Mouse (Mus musculus) C2C12 (cell line): Measurements from ENCODE around the gene Gif. TPM values are rescaled to one million over a fixed set of nuclear protein-coding genes. Genes with fewer than 3 reads are reported as not detected.

Source experiments
- H3K27me3 ChIP-seq: one replicate; pipeline ENCODE4 v1.6.1; 2011; ENCODE audit not compliant: control insufficient read depth, insufficient read depth, insufficient read length
- H3K36me3 ChIP-seq: one replicate; pipeline ENCODE4 v1.6.1; 2011; ENCODE audit not compliant: control insufficient read depth, insufficient read depth
- H3K4me3 ChIP-seq: one replicate; pipeline ENCODE4 v1.5.1; 2011; ENCODE audit warnings: mild to moderate bottlenecking, control low read depth; ENCODE audit not compliant: poor library complexity, insufficient read depth, severe bottlenecking
- H3K79me2 ChIP-seq: one replicate; pipeline ENCODE4 v1.6.1; 2011; ENCODE audit not compliant: control insufficient read depth, insufficient read depth
- H3K79me3 ChIP-seq: one replicate; pipeline ENCODE4 v1.6.1; 2011; ENCODE audit warnings: low read depth, control low read depth
- H3ac ChIP-seq: one replicate; pipeline ENCODE3; 2011; ENCODE audit warnings: low read depth; ENCODE audit not compliant: control insufficient read depth, insufficient read length
- CEBPB ChIP-seq: IDR thresholded peaks from one replicate; pipeline ENCODE4 v1.6.1; 2011; ENCODE audit warnings: low read depth, mild to moderate bottlenecking, control low read depth, moderate library complexity
- CTCF ChIP-seq: IDR thresholded peaks from one replicate; pipeline ENCODE4 v1.5.1; 2011; ENCODE audit not compliant: control insufficient read depth, insufficient read depth, insufficient read length
- FOSL1 ChIP-seq: IDR thresholded peaks from one replicate; pipeline ENCODE4 v1.8.0; 2011; ENCODE audit warnings: mild to moderate bottlenecking, low read length; ENCODE audit not compliant: poor library complexity, insufficient read depth, severe bottlenecking
- MAX ChIP-seq: IDR thresholded peaks from one replicate; pipeline ENCODE4 v1.6.1; 2011; ENCODE audit warnings: mild to moderate bottlenecking, control low read depth
- MYOD1 ChIP-seq: IDR thresholded peaks from one replicate; pipeline ENCODE4 v1.6.1; 2011; ENCODE audit warnings: low read depth; ENCODE audit not compliant: control insufficient read depth, insufficient read length
- MYOG ChIP-seq: IDR thresholded peaks from one replicate; pipeline ENCODE4 v1.6.1; 2011; ENCODE audit not compliant: control insufficient read depth, insufficient read length; ENCODE audit errors: extremely low read depth
- USF1 ChIP-seq: IDR thresholded peaks from one replicate; pipeline ENCODE4 v1.6.1; 2011; ENCODE audit warnings: low read depth, mild to moderate bottlenecking, control low read depth, moderate library complexity
- polyA plus RNA-seq: library from polyadenylated mRNA; unstranded; fragments of >200 nt; fragmentation: generic; extraction: Trizol; gene quantifications from one replicate; pipeline ENCODE4 v1.2.1, GENCODE M21; 2012; ENCODE audit warnings: missing spikeins

Gif gene
- polyA plus RNA-seq, 1 experiment: not detected

GRCm38 (mm10) chr19:11807251-11807650 lies 59.9 kb downstream of the Gif start:
- H3K4me3 ChIP-seq: no peak overlapping the region
- no peak overlapping the region for H3ac ChIP-seq
- no peaks in the 10 kb centered on the region for H3K27me3 ChIP-seq
- H3K79me3 ChIP-seq: no peaks in the 10 kb centered on the region
- H3K36me3 ChIP-seq: no peaks in the 10 kb centered on the region
- no peaks in the 10 kb centered on the region for H3K79me2 ChIP-seq
- no peak for TF ChIP-seq USF1
- no peak for TF ChIP-seq CEBPB
- no peak for TF ChIP-seq MAX
- no peak for TF ChIP-seq CTCF
- no peak for TF ChIP-seq MYOD1
- no peak for TF ChIP-seq MYOG
- TF ChIP-seq FOSL1: no peak

DNA sequence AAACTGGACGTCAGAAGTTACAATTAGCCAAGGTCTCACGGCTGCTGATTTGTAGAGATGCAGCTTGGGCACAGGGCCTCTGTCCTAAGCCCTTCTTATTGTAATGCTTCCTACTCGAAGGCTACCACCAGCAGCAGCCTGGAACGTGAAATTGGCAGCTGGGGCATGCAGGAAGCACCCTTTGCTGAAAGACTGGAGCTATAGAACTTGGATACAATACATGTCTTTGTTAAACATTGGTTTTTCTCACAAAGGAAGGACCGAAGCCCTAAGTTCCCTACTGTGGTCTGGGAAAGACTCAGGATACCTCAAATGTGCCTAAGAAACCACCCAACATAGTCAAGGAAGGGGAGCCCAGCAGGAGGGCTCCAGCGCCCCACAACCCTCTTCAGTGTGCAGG lies 60.5 kb downstream of the Gif start:
- Histone ChIP-seq H3K27me3 (no peaks in the 10 kb centered on the region), H3K36me3 (no peaks in the 10 kb centered on the region), H3K79me2 (no peaks in the 10 kb centered on the region), H3ac (no peak overlapping the region), H3K79me3 (no peaks in the 10 kb centered on the region), H3K4me3 (no peak overlapping the region)
- TF ChIP-seq CEBPB: no peak
- TF ChIP-seq MAX: no peak
- TF ChIP-seq MYOG: no peak
- TF ChIP-seq FOSL1: no peak
- no peak for TF ChIP-seq USF1
- TF ChIP-seq MYOD1: no peak

DNA sequence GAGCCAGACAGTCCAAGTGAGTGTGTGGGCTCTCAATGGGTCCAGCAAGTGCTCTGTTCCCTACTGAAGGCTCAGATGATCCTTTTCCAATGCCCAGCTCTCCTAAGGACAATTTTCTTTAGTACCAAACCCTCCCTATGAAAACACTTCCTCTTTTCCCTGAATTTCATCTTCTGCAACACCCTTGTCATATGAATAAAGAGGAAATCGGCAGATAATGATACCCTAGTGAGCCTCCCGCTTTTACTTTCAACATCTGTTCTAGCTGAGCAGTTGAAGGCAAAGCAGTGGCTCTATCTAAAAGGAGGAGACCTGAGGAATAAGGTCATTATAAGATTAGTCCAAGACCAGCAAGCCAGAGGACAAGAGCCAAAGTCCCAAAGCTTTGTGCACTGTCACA lies 61.1 kb downstream of the Gif start:
- Histone ChIP-seq H3K4me3 (no peak overlapping the region), H3K27me3 (no peaks in the 10 kb centered on the region), H3K79me2 (no peaks in the 10 kb centered on the region), H3K36me3 (no peaks in the 10 kb centered on the region), H3ac (no peak overlapping the region), H3K79me3 (no peaks in the 10 kb centered on the region)
- TF ChIP-seq CTCF (no peak), MYOD1 (no peak), MYOG (no peak), MAX (no peak), FOSL1 (no peak), CEBPB (no peak)

DNA sequence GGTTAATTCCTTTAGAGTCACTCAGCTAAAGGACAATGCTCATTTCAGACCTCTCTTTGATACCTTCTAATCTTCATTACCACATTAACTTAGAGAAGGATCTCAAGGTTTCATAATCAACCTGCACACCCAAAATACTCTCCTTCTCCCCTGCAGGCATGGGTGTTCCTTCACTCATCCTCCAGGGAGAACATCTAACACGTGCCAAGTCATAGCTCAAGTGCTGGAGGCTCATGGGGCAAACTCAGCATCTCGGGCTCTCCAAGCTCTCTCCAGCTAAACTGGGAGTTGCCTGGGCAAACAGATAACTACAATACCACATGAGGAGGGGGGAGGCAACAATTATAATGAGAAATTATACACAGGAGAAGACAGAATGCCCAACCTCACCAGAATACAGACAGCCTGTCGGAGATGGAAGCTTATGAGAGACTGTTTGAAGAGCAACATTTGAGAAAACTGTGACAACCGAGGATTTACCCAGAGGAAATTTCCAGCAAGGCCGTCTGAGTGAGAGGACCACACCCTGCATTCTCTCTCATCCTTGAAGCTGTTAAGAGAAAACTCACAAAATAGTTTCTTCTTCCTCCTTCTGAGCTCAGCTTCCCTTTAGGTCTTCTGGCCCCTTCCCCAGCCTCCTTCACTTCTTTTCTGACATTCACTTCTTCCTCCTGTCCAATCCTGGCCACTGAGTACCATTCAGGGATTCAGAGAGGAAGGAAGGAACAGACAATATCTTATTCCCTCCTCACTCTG lies 62.8 kb downstream of the Gif start:
- TF ChIP-seq FOSL1 (no peak), CEBPB (no peak), CTCF (no peak), USF1 (no peak)
- H3K79me3 ChIP-seq: no peaks in the 10 kb centered on the region

GRCm38 (mm10) chr19:11810856-11811255 lies 63.5 kb downstream of the Gif start:
- H3K79me2 ChIP-seq: no peaks in the 10 kb centered on the region
- TF ChIP-seq MAX (no peak), USF1 (no peak), CTCF (no peak), MYOG (no peak), MYOD1 (no peak), CEBPB (no peak), FOSL1 (no peak)
- H3K79me3 ChIP-seq: no peaks in the 10 kb centered on the region

More for the DNA sequence above, 62.8 kb downstream of the Gif start:
- Histone ChIP-seq H3K27me3 (no peaks in the 10 kb centered on the region), H3K4me3 (no peak overlapping the region), H3K36me3 (no peaks in the 10 kb centered on the region), H3ac (no peak overlapping the region), H3K79me2 (no peaks in the 10 kb centered on the region)

DNA sequence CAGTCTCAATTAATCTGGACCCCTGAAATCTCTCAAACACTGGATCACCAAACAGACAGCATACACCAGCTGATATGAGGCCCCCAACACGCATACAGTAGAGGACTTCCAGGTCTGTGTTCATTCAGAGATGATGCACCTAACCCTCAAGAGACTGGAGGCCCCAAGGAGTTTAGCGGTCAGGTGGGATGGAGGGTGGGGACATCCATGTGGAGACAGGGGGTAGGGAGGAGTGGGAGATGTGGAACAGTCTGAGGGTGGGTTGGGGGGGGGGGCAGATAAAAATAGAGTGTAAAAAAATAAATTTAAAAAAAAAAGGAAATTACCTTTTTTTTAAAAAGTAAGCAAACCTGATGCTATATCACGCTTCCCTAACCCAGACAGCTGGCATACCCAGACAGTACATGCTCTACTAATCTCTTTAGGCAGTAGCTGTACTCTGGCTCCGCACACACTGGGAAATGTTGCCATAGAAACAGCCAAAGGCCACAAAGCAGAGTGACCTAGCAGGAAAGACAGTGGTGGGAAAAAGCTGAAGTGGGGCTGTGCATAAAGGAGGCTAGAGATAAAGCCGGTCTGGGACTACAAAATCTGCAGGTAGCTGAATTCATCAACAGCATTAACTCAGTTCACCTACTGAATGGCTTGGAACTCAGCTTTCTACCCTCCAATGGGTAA lies 64.5 kb downstream of the Gif start:
- Histone ChIP-seq H3K4me3 (no peak overlapping the region), H3K36me3 (no peaks in the 10 kb centered on the region), H3K79me2 (no peaks in the 10 kb centered on the region), H3K79me3 (no peaks in the 10 kb centered on the region), H3K27me3 (no peaks in the 10 kb centered on the region), H3ac (no peak overlapping the region)
- TF ChIP-seq CTCF: no peak
- no peak for TF ChIP-seq MAX
- TF ChIP-seq MYOG: no peak
- TF ChIP-seq FOSL1: no peak
- TF ChIP-seq CEBPB: no peak
- TF ChIP-seq USF1: no peak
- no peak for TF ChIP-seq MYOD1

More at GRCm38 (mm10) chr19:11810856-11811255, 63.5 kb downstream of the Gif start:
- Histone ChIP-seq H3ac (no peak overlapping the region), H3K4me3 (no peak overlapping the region), H3K27me3 (no peaks in the 10 kb centered on the region), H3K36me3 (no peaks in the 10 kb centered on the region)

Other genes with a start within 250 kb of the Gif start
- not detected for gene Ms4a6b, start 231.0 kb upstream of the Gif start, polyA plus RNA-seq
- not detected for gene Ms4a4d, start 210.8 kb upstream of the Gif start, polyA plus RNA-seq
- not detected for gene Ms4a6d, start 142.7 kb upstream of the Gif start, polyA plus RNA-seq
- gene Ms4a2, start 123.8 kb upstream of the Gif start, polyA plus RNA-seq: not detected
- not detected for gene Ms4a3, start 106.7 kb upstream of the Gif start, polyA plus RNA-seq
- not detected for gene Oosp2, start 87.0 kb upstream of the Gif start, polyA plus RNA-seq
- not detected for gene Oosp1, start 56.4 kb upstream of the Gif start, polyA plus RNA-seq
- gene Oosp3, start 50.5 kb upstream of the Gif start, polyA plus RNA-seq: not detected
- gene Mrpl16, start 22.8 kb downstream of the Gif start, polyA plus RNA-seq: 60.5 TPM
- gene Stx3, start 71.8 kb downstream of the Gif start, polyA plus RNA-seq: 5.4 TPM
- not detected for gene Olfr1417, start 91.7 kb downstream of the Gif start, polyA plus RNA-seq
- not detected for gene Olfr1418, start 113.5 kb downstream of the Gif start, polyA plus RNA-seq
- not detected for gene Olfr1419, start 127.6 kb downstream of the Gif start, polyA plus RNA-seq
- gene Olfr1420, start 139.0 kb downstream of the Gif start, polyA plus RNA-seq: not detected
- gene Patl1, start 164.8 kb downstream of the Gif start, polyA plus RNA-seq: 13.3 TPM
- gene Osbp, start 218.4 kb downstream of the Gif start, polyA plus RNA-seq: 14.3 TPM